Mouse (Mus musculus) spleen, postnatal 36 days (tissue): ENCODE results near the gene Bbc3.
"Not testable (repeated sequence)": the region's sequence is repeated elsewhere in the genome, so short reads cannot be mapped to it uniquely, and the experiment has no call there.

Experiments used
- DNase-seq, 2 experiments: peaks; one replicate each; pipeline ENCODE4 v3.0.0; 2022; ENCODE audit warnings: low spot score in 2 of 2, mixed read lengths in 1 of 2

Gene Bbc3

GRCm38 (mm10) chr7:16294346-16294745 lies 13.8 kb upstream of the Bbc3 start:
- DNase-seq = peak in 1 of 2 experiments; percentile 60

GRCm38 (mm10) chr7:16294837-16295236 lies 13.4 kb upstream of the Bbc3 start:
- peak; percentile 91 to 93 for DNase-seq

- DNase-seq = peak; percentile 83 to 84
Observed at GRCm38 (mm10) chr7:16295321-16295900, 12.8 kb upstream of the Bbc3 start.

GRCm38 (mm10) chr7:16296146-16296545 lies 12.0 kb upstream of the Bbc3 start:
- no peak for DNase-seq

GRCm38 (mm10) chr7:16296766-16297390 lies 11.3 kb upstream of the Bbc3 start:
- peak; percentile 86 to 89 for DNase-seq

- DNase-seq = no peak
Observed at GRCm38 (mm10) chr7:16297616-16298015, 10.6 kb upstream of the Bbc3 start.

GRCm38 (mm10) chr7:16298927-16299326 lies 9.3 kb upstream of the Bbc3 start:
- no peak for DNase-seq

GRCm38 (mm10) chr7:16299419-16300035 lies 8.7 kb upstream of the Bbc3 start:
- DNase-seq = peak; percentile 81 to 84

- not testable (repeated sequence) for DNase-seq
Observed at GRCm38 (mm10) chr7:16307141-16307540, 1.1 kb upstream of the Bbc3 start.

GRCm38 (mm10) chr7:16308555-16309317 lies 543 bp downstream of the Bbc3 start:
- peak in 1 of 2 experiments; percentile 45 for DNase-seq

- peak; percentile 90 for DNase-seq
Observed at GRCm38 (mm10) chr7:16309318-16310019, 1.3 kb downstream of the Bbc3 start.

GRCm38 (mm10) chr7:16310020-16310520 lies 1.9 kb downstream of the Bbc3 start:
- DNase-seq = peak; percentile 78 to 86

- peak in 1 of 2 experiments; percentile 43 for DNase-seq
Observed at GRCm38 (mm10) chr7:16310521-16311452, 2.6 kb downstream of the Bbc3 start.

- peak in 1 of 2 experiments; percentile 11 for DNase-seq
Observed at GRCm38 (mm10) chr7:16311453-16312004, 3.3 kb downstream of the Bbc3 start.

- DNase-seq = peak in 1 of 2 experiments; percentile 27
Observed at GRCm38 (mm10) chr7:16312011-16312671, 3.9 kb downstream of the Bbc3 start.

GRCm38 (mm10) chr7:16312672-16313311 lies 4.6 kb downstream of the Bbc3 start:
- peak; percentile 63 to 74 for DNase-seq

- peak; percentile 45 to 62 for DNase-seq
Observed at GRCm38 (mm10) chr7:16313481-16314220, 5.5 kb downstream of the Bbc3 start.

- DNase-seq = no peak
Observed at GRCm38 (mm10) chr7:16314221-16314775, 6.1 kb downstream of the Bbc3 start.
